Mouse (Mus musculus): ENCODE results near the gene Vmn2r85. TPM values are rescaled to one million over a fixed set of nuclear protein-coding genes. Genes with fewer than 3 reads are reported as not detected.

Vmn2r85 gene
- not detected for total RNA-seq (2023)

DNA sequence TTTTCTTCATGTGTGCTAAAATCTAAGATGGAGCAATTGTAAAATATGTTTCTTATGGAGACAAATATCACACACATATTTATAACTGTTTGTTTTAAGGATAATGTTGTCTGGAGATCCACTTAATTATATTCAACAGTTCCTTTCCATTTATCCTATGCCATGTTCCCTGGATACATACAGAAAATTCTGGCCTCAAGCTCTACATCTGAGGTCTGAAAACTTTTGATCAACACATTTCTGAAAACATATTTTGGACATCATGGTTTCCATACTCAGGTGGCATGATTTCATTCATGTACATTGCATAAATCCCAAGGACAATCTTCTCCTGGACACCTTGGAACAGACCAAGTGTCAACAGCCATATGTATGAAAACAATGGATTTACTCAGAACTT, at the start of gene Vmn2r85:
Gene Vmn2r85 (minus strand): TSS at position 101 of the 400 bp plus-strand sequence.

DNA sequence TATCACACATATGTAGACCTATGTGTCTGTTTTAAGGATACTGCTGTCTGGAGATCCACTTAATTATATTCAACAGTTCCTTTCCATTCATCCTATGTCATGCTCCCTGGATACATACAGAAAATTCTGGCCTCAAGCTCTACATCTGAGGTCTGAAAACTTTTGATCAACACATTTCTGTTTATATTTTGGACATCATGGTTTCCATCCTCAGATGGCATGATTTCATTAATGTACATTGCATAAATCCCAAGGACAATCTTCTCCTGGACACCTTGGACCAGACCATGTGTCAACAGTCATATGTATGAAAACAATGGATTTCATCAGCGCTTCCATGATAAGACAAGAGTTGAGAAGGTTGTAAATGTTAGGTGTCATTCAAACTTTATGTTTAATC, 26.4 kb upstream of the Vmn2r85 start, which contains the start of gene Vmn2r86:
Gene Vmn2r86 (minus strand): TSS at position 101 of the 400 bp plus-strand sequence.

DNA sequence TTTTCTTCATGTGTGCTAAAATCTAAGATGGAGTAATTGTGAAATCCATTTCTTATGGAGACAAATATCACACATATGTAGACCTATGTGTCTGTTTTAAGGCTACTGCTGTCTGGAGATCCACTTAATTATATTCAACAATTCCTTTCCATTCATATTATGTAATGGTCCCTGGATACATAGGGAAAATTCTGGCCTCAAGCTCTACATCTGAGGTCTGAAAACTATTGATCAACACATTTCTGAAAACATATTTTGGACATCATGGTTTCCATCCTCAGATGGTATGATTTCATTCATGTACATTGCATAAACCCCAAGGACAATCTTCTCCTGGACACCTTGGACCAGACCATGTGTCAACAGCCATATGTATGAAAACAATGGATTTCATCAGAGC, 35.3 kb downstream of the Vmn2r85 start, which contains the start of gene Vmn2r84:
Gene Vmn2r84 (minus strand): TSS at position 101 of the 400 bp plus-strand sequence.

Other genes with a start within 250 kb of the Vmn2r85 start
- not detected for gene Olfr826, start 245.5 kb downstream of the Vmn2r85 start, total RNA-seq (2023)
- gene Olfr827, start 215.3 kb downstream of the Vmn2r85 start, total RNA-seq (2023): not detected
- gene Neurod4, start 149.5 kb downstream of the Vmn2r85 start, total RNA-seq (2023): not detected
- 108 TPM for gene Tespa1, start 106.8 kb downstream of the Vmn2r85 start, total RNA-seq (2023)
- gene Vmn2r84, start 35.4 kb downstream of the Vmn2r85 start, total RNA-seq (2023): not detected
- gene Vmn2r86, start 26.3 kb upstream of the Vmn2r85 start, total RNA-seq (2023): not detected
- not detected for gene Vmn2r87, start 67.7 kb upstream of the Vmn2r85 start, total RNA-seq (2023)

Data from CD8-positive naive resting alpha-beta T cell, adult 57 days (primary cell).